Comparison of ENCODE assay signal across 11 mouse cellular contexts in genomic region chr5:29478208-29479197, GRCm38 (mm10). TPM values are rescaled to one million over a fixed set of nuclear protein-coding genes. Genes with fewer than 3 reads are reported as not detected.
DNase-seq lines count a peak whose midpoint lies in the region; ATAC-seq and TF ChIP-seq lines count a peak whose summit lies in the region.
"Had no signal": no experiment of that assay in that cellular context is flagged by ENCODE, and none has a peak within 500 bp of the region (broad histone marks: within the 10 kb centered on the region; RNA-seq: fewer than 3 reads in every experiment).

Gene Mnx1, minus strand, starts transcription at chr5:29478470.

- intact Hi-C loops in gastrocnemius, adult 2 months (cut with DNase I): no loop called here

- H3K4me2 ChIP-seq in midbrain, embryonic 11.5 days: peak within 1 kb of the TSS; percentile 47

- under 1% methylated on average over 65 of the region's 65 CpGs for WGBS in midbrain, embryonic 11.5 days

- in situ Hi-C loops in ES-E14 (cut with MboI; ENCODE audit: low sequenced_read_pairs in 2 of 2, unreplicated experiment in 2 of 2): loop anchor here (5.0 to 10.0 kb wide), 4 partner anchors 1014 to 1314 kb away; partner anchors contain the start of genes En2 (in 2 of the 2) and Shh (in 1 of the 2)

- no peak within 1 kb of the TSS for H3K27ac ChIP-seq in gastrocnemius, adult 2 months
- no peak within 1 kb of the TSS for H3K27ac ChIP-seq in ES-E14 (ENCODE audit: insufficient read depth, low read depth, low read length, poor library complexity, severe bottlenecking)
- no peak within 1 kb of the TSS for H3K27ac ChIP-seq in midbrain, embryonic 11.5 days (ENCODE audit: low read depth, low read length)

- no peaks in the 10 kb centered on the region for H3K36me3 ChIP-seq in ES-E14 (ENCODE audit: control insufficient read depth, insufficient read depth, low read length, poor library complexity, severe bottlenecking)
- H3K36me3 ChIP-seq in midbrain, embryonic 11.5 days (ENCODE audit: control insufficient read depth, insufficient read depth, low read length): no peaks in the 10 kb centered on the region

- H3K4me3 ChIP-seq in gastrocnemius, adult 2 months: peak within 1 kb of the TSS; percentile 65
- peak within 1 kb of the TSS; percentile 59 to 66 for H3K4me3 ChIP-seq in ES-E14 (ENCODE audit: insufficient read depth in 1 of 2, low read depth in 1 of 2, low read length in 2 of 2, poor library complexity in 1 of 2, severe bottlenecking in 1 of 2)
- H3K4me3 ChIP-seq in midbrain, embryonic 11.5 days (ENCODE audit: low read depth, low read length): peak within 1 kb of the TSS; percentile 30
- H3K4me3 ChIP-seq: erythroblast, embryonic 14.5 days had no signal

- TF ChIP-seq CTCF in gastrocnemius, adult 2 months (IDR thresholded peaks at IDR 0.05): no peak

- peak; percentile 17; the same call in 1 of the 2 replicates for ATAC-seq in granulocyte monocyte progenitor cell, adult 5-6 weeks (replicated peaks; ENCODE audit: poor library complexity, severe bottlenecking)
- ATAC-seq in midbrain, embryonic 11.5 days (ENCODE audit: low FRiP score): peak; percentile 67

- no peak for DNase-seq in gastrocnemius, adult 2 months
- no peak for DNase-seq in gastrocnemius, postnatal 10 days
- peak; percentile 78 for DNase-seq in ES-E14 (ENCODE audit: low read depth, low spot score)
- peak; percentile 97 for DNase-seq in midbrain, embryonic 11.5 days (ENCODE audit: low spot score, missing footprints)
- no peak for DNase-seq in frontal cortex, postnatal 10 days (ENCODE audit: low spot score in 2 of 2)
- no peak for DNase-seq in frontal cortex, postnatal 14 days (ENCODE audit: low spot score in 2 of 2)
- DNase-seq in cerebellum, adult 9-10 months: no peak
- DNase-seq: B cell, adult 2 months had no signal

- H3K9ac ChIP-seq in ES-E14 (ENCODE audit: insufficient read depth, low read depth, low read length, poor library complexity, severe bottlenecking): peak within 1 kb of the TSS; percentile 36; the same call in 1 of the 2 replicates
- no peak within 1 kb of the TSS for H3K9ac ChIP-seq in midbrain, embryonic 11.5 days (ENCODE audit: low read length)

- H3K4me1 ChIP-seq in ES-E14 (ENCODE audit: control insufficient read depth in 2 of 2, insufficient read depth in 2 of 2, low read length in 2 of 2, poor library complexity in 1 of 2): peaks cover 0 to 7% of the 10 kb centered on the region in 2 experiments; a peak in 1 of 4 replicates
- H3K4me1 ChIP-seq in midbrain, embryonic 11.5 days (ENCODE audit: control insufficient read depth, insufficient read depth, low read length): peaks cover 15% of the 10 kb centered on the region

- no peaks in the 10 kb centered on the region for H3K9me3 ChIP-seq in ES-E14 (ENCODE audit: control insufficient read depth, insufficient read depth, low read depth, low read length)
- no peaks in the 10 kb centered on the region for H3K9me3 ChIP-seq in midbrain, embryonic 11.5 days (ENCODE audit: control insufficient read depth, low read length)

- peaks cover 99% of the 10 kb centered on the region for H3K27me3 ChIP-seq in midbrain, embryonic 11.5 days (ENCODE audit: control insufficient read depth, insufficient read depth, low read length)

TF ChIP-seq in ES-E14, 5 proteins besides CTCF, POLR2A, EP300 and RAD21:
- 0 out of 2 replicates have a peak, but pooled peaks have one; percentile 20 for TF ChIP-seq HCFC1 (IDR thresholded peaks at IDR 0.05; ENCODE audit: borderline replicate concordance, insufficient read depth, low read length)
- TF ChIP-seq MAFK (IDR thresholded peaks at IDR 0.05; ENCODE audit: insufficient read depth, low read depth, low read length): no peak

RNA-seq across cellular contexts. Expression of gene Mnx1, which starts in this region (rescaled TPM):
- total RNA-seq in gastrocnemius, adult 2 months (2021): not detected
- total RNA-seq in gastrocnemius, postnatal 10 days (2021): not detected
- total RNA-seq in ES-E14 (2012; rRNA removed): 0.13 TPM in 1 of 2 replicates, not detected in the other
- not detected in 2 replicates for total RNA-seq in granulocyte monocyte progenitor cell, adult 5-6 weeks (2014; fragmentation: Nextera tagmentation)
- total RNA-seq in granulocyte monocyte progenitor cell, adult 5-6 weeks (2017): not detected in 2 replicates
- polyA plus RNA-seq in midbrain, embryonic 11.5 days (2014; fragmentation: Nextera tagmentation; extraction: Ambion mirVana): not detected in 2 replicates
- total RNA-seq: neutrophil, adult 5-6 weeks had no signal
- polyA plus RNA-seq: erythroblast, embryonic 14.5 days had no signal

Comparison
In these comparisons a context has a peak if more than half of its experiments do, and no peak if none do; other contexts are left out.
1. Peak in DNase-seq, H3K4me3 ChIP-seq and H3K9ac ChIP-seq in ES-E14; RNA of the gene not detected or under 1 TPM.
2. Peak in ATAC-seq in granulocyte monocyte progenitor cell, adult 5-6 weeks; RNA of the gene not detected or under 1 TPM.
3. Peak in DNase-seq, ATAC-seq, H3K4me3 ChIP-seq and H3K4me2 ChIP-seq in midbrain, embryonic 11.5 days; RNA of the gene not detected or under 1 TPM.